Mouse (Mus musculus): ENCODE measurements around the gene Neurl2.
A peak's percentile ranks its signal among the peaks of the same experiment; 100 is the strongest.
"Not testable (repeated sequence)": the region's sequence is repeated elsewhere in the genome, so short reads cannot be mapped to it uniquely, and the experiment has no call there.

Neurl2 gene

DNA sequence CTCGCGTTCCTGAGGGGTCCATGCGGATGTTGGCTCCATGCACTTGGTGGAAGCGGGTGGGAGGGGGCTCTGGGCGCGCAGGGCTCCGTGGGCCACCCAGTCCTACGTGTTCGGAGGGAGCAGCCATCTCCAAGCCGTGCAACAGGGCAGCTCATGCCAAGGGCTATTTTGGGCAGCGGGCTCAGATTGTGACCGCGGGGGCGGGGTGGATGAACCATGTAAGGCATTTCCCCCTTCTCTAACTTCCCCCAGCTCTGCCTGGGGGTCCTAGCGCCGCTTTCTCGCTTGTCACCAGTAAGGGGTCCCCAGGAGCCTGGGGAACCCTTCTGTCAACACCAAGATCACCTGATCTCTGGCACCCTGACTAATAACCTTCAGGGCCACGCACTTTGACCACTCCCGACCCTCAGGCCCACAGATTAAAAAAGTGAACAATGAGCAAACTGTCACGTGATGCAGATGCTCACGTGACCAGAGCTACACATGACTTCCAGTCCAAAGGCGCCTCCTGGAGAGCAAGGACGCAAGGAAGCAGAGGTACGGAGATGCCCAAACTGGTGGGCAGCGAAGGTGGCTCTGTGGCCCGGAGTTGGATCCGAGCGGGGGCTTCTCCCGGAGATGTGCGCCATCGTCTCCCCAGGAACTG is at the start of gene Neurl2:
Neurl2 (minus strand) TSS at position 143 of the 646 bp plus-strand sequence.
- DNase-seq (ENCODE audit: low read depth), result peak; percentile 87

DNA sequence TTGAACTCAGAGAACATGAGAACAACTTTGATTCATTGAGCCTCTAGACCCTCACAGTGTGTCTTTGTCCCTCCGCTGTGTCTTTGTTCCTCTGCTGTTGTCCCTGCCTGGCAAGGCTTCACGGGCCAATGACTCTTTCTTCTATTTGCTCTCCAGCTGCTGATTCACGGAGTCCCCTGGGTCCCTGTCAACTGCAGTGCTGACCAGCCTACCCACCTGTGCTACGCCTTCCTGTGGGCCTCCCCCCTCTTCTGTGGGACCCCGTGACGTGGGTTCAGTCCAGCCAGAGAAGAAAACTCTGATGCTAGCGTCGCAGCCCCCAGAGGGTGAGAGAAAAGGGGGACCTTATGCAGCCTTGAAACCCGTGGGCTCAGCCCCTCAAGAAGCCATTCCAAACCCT is 49.4 kb upstream of the Neurl2 start:
- no peak for DNase-seq (ENCODE audit: low read depth)

DNA sequence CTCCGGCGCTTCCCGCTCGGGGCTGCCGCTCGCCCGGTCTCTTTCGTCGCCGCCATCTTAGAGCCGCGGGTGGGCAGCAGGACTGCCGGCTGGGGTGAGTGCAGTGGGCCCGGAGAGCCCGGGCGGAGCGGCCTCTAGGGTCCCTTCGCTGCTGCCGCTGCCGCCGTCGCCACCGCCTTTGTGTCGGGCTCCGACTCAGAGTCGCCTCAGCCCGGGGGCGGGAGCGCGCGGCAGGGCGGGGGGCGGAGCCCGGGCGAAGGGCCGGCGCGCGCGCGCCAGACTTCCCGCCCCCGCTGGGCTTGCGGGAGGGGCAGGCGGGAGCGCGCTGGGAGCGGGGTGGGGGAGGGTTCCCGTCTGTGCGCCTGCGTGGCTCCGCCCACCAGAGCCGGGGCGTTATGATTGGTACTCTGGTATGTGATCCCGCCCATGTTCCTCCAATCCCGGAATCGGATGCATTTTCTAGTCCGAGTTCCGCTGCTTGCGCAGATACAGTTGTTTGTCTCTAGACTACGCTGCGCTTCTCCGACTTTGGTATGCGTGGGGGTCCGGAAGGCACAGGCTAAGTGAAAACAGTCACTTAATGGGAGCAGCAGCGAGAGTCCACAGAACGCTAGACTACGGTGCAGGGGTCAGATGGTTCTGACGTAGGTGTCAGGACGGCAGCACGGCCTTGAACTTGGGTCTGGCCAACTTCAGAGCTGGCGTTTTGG is 46.5 kb upstream of the Neurl2 start:
- DNase-seq (ENCODE audit: low read depth), result peak; percentile 86

DNA sequence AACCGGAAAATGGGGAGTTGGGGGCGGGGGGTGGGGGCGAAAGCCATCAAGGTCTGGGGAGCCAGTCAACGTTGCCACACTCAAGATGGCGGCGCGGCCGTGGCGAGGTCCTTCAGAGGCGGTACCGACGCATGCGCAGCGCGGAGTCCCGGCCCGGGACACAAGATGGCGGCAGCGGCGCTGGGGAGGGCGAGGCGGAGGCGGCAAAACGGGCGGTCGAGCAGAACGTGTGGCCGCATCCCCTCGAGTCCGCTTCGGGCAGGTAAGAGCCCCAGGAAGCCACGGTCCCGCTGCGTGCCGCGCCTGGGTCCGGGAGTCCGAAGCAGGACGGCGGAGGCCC is 45.9 kb upstream of the Neurl2 start, which contains the start of gene Pcif1:
Pcif1 (plus strand) TSS at position 77 of the 340 bp plus-strand sequence.
- DNase-seq (ENCODE audit: low read depth), result no peak

DNA sequence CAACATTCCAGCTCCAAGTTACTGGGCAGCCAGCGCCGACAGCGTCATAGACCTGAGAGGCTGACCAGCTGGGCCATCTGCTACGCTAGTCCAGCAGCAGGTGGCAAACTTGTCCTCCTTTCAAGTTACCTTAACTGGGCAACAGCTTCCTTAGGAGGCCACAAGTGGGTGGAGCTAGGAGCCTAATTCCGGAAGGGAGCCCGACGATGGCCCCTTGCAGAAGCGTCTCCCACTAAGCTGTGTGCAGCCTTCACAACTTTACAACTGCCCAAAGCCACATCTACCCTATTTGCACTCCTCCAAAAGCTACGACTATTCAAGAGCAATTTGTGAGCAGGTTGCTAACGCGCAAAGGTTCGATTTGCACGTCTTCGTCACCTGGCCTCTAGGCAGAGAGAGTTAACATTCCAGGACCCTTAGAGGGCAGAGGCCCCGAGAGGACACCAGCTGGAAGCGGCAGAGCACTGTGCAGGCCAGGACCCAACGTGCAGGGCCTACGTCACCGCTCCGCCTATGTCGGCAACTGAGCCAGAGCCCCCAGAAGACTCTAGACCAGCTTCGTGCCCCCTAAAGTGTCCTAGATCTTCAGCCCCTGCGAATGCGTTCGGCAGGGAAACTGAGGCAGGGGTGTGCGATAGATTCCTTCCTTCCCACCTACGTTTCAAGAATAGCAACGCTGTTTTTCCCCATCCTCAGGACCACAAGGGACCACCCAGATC is 45.4 kb upstream of the Neurl2 start:
- no peak for DNase-seq (ENCODE audit: low read depth)

- DNase-seq (ENCODE audit: low read depth), result not testable (repeated sequence)
These were observed 44.3 kb upstream of the Neurl2 start for GRCm38 (mm10) chr2:164877376-164878215.

DNA sequence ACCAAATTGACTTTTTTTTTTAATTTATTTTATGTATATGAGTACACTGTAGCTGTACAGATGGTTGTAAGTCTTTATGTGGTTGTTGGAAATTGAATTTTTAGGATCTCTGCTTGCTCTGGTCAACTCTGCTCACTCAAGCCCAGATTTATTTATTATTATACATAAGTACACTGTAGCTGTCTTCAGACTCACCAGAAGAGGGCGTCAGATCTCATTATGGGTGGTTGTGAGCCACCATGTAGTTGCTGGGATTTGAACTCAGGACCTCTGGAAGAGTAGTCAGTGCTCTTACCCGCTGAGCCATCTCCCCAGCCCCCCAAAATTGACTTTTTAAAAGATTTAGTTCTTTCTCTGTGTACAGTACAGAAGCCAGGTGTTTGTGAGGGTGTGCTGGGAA is 42.4 kb upstream of the Neurl2 start:
- DNase-seq (ENCODE audit: low read depth), result not testable (repeated sequence)

GRCm38 (mm10) chr2:164874239-164874769 is 41.0 kb upstream of the Neurl2 start:
- peak; percentile 40 for DNase-seq (ENCODE audit: low read depth)

GRCm38 (mm10) chr2:164873621-164874020 is 40.4 kb upstream of the Neurl2 start:
- no peak for DNase-seq (ENCODE audit: low read depth)

DNA sequence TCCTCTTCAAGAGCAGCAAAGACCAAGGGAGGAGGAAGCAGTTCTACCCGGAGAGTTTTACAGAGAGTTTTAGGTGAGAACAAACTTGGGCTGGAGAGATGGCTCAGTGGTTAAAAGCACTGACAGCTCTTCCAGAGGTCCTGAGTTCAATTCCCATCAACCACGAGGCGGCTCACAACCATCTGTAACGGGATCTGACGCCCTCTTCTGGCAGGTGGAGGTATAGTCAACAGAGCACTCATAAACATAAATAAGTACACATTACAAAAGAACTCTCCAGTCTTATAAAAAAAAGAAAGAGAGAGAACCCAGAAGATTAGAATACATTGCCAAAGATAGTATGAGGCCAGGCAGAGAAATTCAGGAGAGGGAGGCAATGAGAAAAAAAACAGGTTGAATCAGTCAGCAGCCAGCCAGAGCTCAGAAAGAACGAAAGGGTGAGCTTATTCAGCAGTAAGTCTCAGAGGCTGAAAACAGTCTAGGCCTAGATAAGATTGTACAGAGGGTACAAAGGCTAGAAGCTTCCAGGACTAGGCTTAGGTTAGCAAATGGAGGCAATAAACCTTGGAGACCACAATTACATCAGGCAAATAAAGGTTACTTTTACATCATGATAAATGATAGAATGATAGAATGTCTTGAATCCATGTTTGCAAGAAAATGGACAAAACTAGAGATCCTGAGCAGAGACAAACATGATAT is 38.5 kb upstream of the Neurl2 start:
- DNase-seq (ENCODE audit: low read depth), result no peak

- no peak for DNase-seq (ENCODE audit: low read depth)
These were observed 35.2 kb upstream of the Neurl2 start for GRCm38 (mm10) chr2:164868491-164868890.

- no peak for DNase-seq (ENCODE audit: low read depth)
These were observed 34.3 kb upstream of the Neurl2 start for GRCm38 (mm10) chr2:164867566-164867965.

DNA sequence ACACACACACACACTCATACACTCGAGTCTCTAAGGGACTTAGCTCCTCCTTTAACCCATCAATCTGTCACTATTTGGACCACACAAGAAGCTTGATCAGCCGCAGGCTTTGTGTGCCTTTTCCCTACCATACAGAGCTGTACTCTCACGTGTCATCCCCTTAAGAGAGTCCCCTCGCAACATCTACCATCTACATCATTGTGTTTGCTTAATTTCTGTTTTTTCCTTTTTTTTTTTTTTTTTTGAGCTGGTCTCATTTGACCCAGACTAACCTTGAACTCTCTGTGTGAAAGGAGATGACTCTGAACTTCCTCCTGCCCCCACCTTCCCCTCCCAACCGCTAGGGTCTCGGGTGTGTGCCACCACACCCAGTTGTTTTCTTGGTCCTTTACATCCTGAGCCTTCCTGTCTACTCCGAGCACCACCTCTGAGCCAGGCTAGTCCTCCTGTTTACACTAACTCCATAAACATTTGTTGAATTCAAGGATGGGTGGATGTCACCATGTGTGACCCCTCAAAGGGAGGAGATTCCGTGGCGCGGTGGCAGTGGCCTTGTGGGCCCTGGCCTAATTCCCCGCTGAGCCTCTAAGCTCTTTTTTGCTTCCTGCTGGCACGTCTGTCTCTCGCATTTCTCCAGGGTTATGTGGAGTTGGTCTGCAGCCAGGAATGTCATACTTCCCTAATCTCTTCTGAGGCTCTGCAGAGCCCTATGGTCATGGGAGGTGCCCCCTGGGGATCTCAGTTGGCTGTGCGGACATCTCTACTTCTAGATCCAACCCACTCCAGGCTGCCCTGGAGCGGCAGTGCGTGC is 33.7 kb upstream of the Neurl2 start:
- DNase-seq (ENCODE audit: low read depth), result no peak

GRCm38 (mm10) chr2:164864593-164864992 is 31.3 kb upstream of the Neurl2 start:
- DNase-seq (ENCODE audit: low read depth), result no peak

GRCm38 (mm10) chr2:164863411-164863810 is 30.2 kb upstream of the Neurl2 start:
- DNase-seq (ENCODE audit: low read depth), result not testable (repeated sequence)

GRCm38 (mm10) chr2:164862179-164862861 is 29.1 kb upstream of the Neurl2 start:
- no peak for DNase-seq (ENCODE audit: low read depth)

- DNase-seq (ENCODE audit: low read depth), result no peak
These were observed 27.8 kb upstream of the Neurl2 start for GRCm38 (mm10) chr2:164861094-164861493.

- no peak for DNase-seq (ENCODE audit: low read depth)
These were observed 26.6 kb upstream of the Neurl2 start for GRCm38 (mm10) chr2:164859640-164860432.

GRCm38 (mm10) chr2:164859155-164859554 is 25.9 kb upstream of the Neurl2 start:
- DNase-seq (ENCODE audit: low read depth), result no peak
